Mouse (Mus musculus) neutrophil, adult 5-6 weeks (primary cell): ENCODE data around the gene Ablim1. TPM values are rescaled to one million over a fixed set of nuclear protein-coding genes. Genes with fewer than 3 reads are reported as not detected.

ENCODE experiments used
- ATAC-seq: fragments of 151-379, 151-347 bp; 2 replicates; pipeline ENCODE4 v1.8.0; 2017; ENCODE audit warnings: mild to moderate bottlenecking, moderate TSS enrichment; ENCODE audit not compliant: insufficient number of reproducible peaks, poor library complexity, low FRiP score, severe bottlenecking; ENCODE audit errors: extremely low read depth
- total RNA-seq: library from RNA; stranded (forward); fragments of 200-1000 nt; gene quantifications from 2 replicates; pipeline ENCODE4 v1.2.3, GENCODE M21; 2017

Ablim1 gene
- total RNA-seq, 1 experiment from 2014 or later, result 255 TPM

DNA sequence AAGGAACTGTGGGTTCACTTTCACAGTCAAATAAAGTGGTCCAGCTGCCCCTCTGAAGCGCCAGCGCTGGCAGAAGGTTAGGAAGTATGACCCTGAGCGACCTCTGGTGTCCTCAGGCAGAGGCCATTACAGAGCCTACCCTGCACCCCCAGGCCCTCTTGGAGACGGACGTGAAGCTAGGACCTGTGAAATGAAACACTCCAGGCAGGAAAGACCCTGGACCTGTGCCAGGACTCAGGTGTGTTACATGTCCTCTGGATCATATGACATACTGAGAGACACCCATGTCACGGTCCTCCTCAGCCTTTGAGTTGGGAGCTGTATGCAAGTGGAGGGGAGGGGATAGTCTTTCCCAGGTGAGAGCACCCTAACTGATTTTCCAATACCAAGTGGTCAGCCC lies 137.4 kb downstream of the Ablim1 start:
- ATAC-seq, result no peak

DNA sequence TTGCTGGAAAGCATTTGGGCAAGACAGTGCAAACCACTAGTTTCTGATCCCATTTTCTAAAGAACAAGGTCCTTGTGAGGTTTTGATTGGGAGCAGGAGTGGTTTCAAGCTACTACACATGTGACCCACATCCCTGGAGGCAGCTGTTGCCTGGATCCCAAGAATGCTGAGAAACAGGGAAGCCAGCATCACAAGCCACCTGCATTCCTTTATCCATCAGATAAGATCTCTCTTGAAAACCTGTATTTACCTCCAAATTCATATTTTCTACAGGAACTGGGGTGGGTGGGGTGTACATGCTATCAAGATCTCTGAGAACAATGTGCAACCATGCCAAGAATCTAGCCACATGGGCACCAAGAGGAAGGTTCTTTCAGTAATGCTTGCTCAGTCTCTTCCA lies 139.6 kb downstream of the Ablim1 start:
- no peak for ATAC-seq

DNA sequence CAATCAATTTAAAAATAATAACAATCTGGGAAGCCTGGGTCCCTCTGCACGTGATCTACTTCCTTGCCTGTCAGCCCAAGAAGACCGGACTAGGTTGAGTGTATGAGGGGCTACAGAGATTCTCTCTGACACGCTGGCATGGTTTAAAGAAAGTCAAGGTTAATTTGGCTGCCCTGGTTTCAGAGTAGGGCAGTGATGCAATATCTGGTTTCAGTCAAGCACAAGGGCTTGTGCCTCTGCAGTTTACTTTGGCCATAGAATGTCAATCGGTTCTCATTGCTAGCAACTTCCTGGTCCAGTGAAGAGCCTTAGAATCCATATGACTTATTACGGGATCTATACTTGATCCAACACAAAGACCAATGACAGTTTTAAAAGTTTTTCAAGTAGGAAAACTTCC lies 140.2 kb downstream of the Ablim1 start:
- no peak for ATAC-seq

DNA sequence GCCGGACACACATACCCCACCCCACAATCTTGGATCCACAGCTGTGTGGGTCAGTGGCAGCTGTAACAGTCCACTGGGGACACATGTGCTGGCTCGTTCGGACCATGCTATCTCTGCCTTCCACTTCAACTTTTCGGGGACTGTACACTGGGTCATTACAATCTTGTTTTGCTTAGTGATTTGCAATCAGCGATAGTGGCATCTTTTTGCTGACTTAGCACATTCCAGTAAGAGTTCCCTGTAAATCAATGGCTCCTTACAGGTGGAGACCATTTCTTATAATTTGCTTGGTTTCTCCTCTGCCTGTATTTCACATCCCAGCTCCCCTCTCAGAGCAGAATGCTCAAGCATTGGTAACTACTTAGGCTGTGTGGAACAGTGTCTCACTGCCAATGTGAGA lies 140.7 kb downstream of the Ablim1 start:
- no peak for ATAC-seq

DNA sequence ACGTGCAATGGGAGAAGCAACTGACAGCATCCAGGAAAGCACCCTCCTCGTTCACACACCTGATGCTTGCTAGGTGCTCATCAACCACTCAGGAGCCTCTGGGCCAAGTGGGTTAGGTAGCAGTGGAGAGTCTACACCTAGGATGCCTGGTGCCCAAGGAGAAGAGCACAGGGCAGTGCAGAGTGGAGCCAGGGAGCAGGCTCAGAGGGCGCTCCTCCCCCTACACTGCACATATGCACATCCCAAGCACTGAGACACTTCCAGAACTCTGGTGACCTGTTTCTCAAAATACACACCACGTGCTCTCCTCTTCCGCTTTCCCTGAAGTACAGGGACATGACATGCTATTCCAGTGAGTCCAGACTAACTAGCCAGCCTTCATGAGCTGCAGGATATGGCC lies 142.4 kb downstream of the Ablim1 start:
- no peak for ATAC-seq

DNA sequence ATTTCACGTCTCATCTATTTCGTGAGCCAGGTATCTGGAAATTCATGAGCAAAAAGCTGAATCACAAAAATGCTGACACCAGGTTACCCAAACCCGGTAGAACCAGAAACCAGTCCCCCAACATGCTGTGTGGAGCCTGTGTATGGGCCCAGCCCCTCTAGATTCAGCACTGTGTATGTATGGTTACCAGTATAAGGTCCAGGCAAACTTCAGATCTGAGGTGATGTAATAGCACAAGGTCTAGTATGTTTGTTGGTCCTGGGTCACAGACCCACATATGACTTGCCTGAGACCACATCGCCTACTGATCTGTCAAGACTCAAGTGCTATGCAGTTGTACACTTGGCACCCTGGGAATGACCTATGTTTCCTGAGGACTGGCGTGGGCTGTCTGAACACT lies 143.8 kb downstream of the Ablim1 start:
- no peak for ATAC-seq

DNA sequence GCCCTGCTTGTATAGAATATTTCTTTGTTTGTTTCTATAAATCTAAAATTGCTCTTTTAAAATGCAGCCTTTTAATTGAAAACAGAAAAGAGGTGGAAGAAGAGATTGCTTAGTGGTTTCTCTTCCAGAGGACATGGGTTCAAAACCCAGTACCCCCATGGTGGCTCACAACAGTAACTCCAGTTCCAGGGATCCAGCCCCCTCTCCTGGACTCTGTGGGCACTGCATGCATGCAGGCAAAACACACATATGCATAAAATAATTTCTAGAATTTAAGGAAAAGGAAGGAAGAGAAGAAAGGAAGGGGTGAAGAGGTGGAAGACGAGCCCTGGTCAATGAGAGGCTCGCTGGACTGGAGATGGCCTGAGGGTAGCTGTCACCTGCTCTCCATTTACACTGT lies 145.2 kb downstream of the Ablim1 start:
- ATAC-seq, result no peak

DNA sequence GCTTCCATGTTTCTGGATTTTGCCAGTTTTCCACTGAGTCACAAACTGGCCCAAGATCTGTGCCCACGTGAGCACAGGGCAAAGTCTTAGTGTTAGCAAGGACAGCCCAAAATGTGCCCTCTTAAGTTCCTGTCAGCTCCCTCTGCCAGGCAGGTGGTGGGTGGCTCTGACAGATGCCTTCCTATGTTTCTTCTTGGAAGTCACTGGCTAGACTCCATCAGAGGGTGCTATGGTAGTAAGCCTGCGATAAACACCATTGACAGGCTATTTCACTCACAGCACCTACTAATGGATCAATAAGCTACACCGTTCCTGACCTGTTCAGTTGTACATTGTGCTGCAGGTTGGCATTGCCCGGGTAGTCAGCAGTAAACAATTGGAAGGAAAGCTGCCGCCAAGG lies 147.0 kb downstream of the Ablim1 start:
- no peak for ATAC-seq

DNA sequence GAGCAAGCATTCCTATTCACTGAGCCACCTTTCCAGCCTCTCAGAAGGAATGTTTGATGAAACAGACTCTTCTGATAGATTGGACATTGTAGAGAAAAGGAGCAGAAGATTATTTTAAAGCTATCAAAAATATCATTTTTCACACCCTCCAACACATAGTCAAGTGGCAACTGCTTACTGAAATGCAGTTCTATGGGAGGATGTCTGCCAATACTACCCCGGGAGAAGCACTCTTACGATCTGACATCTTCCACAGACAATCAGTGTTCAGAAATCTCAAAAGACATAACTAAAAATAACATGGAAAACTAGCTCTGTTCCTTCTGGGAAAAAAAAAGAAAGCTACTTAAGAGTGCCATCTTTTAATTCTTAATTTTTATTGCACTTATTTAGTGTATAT lies 149.8 kb downstream of the Ablim1 start:
- no peak for ATAC-seq

DNA sequence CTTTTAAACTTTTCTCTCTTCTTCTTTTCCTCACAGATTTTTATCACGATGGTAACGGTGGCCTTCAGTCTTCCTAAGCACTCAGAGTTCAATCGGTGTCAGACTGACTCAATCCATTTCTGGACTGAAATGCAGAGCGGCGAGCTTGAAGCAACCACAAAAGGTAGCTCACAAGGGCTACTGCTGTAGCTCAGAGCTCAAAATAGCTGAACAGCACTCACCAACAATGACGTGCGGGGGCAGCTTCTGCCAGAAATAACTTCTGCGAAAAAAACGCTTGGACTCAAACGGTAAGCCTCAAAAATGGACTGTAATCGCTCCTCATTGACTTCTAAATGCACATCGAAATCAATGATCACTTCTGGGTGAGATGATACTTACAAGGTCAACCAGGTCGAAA lies 151.4 kb downstream of the Ablim1 start:
- ATAC-seq, result no peak

DNA sequence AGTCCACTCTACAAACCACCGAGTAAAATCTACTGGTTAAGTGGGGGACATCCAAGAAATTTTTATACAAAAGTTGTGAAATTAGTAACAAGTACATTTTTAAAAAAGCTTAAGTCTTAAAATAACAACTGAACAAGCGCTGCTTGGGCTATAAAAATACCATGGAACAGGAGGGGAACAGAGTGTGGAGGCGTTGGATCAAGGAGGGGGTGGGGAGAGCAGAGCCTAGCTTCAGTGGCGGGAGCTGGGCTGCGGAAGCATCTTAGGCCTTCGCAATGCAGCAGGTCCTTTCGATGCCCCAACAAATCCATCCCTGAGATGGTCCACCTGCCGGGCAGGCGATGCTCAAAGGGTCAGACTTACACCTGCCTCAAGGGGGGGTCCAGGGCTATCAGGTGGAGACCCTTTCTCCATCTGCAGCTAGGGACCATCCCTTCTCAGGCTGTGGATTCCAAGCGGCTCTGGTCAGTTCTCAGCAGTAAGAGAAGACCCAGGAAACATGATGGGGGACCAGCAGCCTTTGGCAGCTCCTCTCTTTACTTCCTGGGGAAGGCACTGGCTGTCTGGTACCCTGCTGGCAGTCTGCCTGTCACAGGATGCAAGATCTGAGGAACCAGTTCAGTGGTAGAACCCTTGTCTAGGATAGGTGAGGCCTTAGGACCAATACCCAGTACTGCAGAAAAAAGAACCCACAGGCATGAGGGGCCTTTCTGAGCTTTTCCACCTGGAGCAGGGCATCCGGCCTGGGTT lies 152.6 kb downstream of the Ablim1 start:
- no peak for ATAC-seq

DNA sequence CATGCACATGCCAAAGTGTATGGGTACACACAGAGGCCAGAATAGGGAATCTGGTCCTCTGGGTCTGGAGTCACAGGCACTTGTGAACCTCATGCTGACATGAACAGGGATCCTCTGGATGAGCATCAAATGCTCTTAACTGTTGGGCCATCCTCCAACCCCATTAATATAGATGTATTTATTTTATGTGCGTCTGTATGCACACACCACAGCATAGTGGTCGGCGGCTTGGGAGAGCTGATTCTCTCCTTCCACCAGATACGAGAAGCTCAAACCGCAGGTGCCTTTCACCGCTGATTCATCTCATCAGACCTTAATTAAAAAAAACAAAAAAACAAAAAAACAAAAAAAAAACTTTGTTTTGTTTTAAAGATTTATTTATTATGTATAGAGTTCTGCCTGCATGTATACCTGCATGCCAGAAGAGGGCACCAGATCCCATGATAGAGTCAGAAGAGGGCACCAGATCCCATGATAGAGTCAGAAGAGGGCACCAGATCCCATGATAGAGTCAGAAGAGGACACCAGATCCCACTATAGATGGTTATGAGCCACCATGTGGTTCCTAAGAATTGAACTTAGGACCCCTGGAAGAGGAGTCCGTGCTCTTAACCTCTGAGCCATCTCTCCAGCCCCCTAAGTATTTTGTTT lies 153.6 kb downstream of the Ablim1 start:
- ATAC-seq, result peak; percentile 57; the same call in 1 of the 2 replicates

DNA sequence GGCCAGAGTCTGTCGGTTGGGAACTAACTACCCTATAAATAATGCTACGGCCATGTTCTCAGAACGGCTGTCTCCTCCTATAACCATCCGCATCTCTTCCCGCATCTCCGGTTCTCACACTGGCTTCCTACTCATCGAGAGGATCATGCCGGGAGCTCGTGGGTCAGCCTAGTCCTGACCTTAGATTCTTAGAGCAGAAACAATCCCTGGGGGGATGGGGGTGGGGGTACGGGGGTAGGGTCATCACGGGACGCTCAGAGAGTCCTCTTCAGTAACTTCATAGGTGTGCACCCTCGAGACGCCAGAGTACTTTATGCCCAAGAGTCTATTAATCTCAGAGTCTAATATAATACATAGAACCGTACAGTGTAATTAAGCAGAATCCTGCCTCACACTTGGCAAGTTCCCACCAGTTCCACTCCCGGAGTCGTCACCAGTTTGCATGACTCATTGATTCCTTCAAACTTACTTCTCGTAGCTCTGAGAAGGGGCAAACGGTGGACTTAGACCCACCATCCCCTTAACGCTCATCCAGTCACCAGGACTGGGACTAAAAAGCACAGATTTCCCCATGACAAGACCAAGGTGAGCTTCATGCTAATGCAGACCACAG lies 156.9 kb downstream of the Ablim1 start:
- no peak for ATAC-seq

DNA sequence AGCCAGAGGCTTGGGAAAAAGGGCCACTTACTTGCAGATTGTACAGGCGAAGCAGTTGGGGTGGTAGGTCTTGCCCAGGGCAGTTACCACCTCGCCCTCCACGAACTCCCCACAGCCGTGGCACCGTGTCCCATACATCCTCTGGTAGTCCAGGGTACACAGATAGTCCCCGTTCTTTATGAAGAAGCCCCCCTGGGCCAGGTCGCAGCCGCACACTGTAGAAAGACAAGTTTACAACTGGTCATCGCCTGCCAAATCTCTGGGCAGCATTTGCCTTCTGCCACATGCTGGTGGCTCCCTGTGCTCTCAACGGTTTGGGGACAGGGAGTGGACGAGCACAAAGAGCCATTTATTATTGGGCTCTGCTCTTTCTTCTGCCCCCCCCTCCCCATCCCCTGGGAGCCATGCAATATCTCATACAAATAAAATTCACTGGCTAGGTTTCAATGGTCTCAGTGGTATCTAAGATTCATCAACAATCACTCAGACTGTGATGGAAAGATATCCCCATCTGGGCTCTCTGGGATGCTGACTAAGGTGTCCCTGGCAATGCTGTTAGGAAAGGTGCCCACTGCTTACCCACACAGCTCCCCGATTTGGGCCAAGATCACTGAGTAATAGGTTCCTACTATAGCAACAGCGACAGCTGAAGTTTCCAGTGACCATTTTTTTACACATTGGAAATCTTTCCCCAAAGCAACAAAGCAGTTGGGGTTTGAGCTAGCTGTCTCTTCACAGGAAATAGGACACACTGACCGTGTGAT lies 159.4 kb downstream of the Ablim1 start:
- no peak for ATAC-seq

DNA sequence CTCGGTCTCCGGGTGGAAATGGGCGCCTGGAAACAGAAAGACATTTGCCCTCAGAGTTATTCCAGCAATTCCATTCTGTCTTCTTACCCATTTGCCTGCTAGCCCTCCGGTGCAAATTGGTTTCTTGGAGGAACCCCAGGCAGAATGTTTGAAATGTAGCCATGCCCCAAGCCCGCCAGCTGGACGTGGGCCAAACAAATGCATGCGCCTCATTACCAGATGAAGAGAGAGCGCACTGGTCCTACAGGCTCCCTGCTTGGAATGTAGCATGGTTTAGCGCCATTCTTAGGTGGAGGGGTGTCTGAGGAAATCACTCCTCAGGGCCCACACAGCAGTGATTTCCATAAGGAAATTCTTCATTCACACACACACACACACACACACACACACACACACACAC lies 162.4 kb downstream of the Ablim1 start:
- no peak for ATAC-seq

DNA sequence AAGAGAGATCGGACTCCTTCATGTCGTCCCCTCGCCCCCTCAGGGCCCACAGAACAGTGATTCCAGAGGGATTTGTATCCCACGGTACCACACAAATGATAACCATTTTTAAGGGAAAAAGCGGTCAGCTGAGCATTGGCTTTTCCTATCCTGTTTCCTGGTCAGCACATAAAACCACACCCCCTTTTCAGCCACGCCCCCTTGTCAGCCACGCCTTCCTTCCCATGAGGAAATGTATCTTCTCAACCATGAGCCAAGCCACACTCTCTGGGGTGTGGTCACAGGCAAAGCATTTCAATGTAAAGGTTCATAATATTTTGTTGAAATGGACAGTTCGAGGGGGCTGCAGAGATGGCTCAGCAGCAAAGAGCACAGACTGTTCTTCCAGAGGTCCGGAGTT lies 163.2 kb downstream of the Ablim1 start:
- ATAC-seq, result no peak

DNA sequence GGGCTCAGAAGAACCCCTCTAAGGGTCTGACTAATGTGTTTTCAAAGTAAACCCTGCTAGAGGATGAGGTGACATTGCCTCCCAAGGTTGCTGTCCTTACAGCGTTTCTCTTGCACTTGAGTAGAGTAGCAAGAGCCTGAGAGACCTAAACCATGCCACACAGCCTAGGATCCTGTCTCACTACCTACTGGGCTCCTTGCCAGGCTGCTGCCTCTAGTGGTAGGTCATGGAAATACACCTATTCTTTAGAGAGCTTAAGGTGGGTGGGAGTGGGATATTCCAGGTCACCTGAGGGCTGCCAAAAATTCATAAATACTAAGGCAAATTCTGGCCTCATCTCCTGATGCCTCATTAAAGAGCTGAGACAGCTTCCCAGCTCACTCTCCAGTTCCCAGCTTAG lies 164.4 kb downstream of the Ablim1 start:
- ATAC-seq, result peak; percentile 60; the same call in 1 of the 2 replicates

DNA sequence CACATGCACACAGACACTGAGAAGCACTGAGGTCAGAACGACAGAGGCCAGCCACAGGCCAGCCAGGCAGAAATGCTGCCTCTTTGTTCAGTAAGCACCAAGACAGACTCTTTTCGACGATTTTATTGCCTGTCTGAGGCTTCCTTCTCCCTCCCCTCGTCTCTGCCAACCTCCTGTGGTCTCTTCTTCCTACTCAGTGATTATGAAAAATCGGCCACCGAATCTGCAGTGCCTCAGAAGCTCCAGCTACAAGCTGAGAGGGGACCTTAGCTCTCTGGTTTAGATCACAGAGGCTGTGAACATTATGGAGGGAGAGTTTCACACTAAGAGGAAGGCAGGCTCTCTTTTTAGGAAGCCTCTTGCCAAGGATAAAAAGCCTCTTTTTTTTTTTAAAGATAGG lies 167.0 kb downstream of the Ablim1 start:
- no peak for ATAC-seq

DNA sequence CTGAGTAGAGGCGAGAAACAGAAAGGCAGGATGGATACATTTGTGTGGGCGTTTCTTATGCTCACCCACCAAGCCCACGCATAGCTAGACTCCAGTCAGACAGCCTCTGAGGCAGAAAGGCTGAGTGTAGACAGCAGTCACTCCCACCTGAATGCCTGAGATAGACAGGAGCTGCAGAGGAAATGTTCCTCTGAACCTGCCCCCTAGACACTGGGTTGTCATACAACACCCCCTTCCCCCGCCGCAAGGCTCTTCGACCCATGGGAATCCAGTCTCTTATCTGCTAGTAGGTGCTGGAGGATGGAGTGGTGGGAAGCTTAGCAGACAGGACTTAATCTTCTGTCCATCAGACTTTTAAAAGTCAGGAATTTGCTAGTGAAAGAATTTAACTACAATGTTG lies 167.8 kb downstream of the Ablim1 start:
- no peak for ATAC-seq

DNA sequence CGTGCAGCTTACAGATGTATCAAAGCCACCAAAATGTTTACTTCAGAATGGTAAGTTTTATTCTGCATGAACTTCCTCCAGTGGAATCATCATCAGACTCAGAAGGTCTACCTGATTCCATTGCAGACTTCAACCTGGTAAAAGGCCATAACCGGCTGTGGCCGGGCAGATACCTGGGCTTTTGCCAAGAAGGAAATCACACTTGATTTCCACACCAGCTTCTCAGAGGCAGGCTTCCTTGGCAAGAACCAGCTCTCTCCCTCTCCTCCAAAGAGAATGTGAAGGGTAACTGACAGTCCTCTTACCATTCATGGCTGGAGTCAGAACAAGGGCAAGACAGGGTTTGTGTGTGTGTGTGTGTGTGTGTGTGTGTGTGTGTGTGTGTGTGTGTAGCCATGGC lies 171.1 kb downstream of the Ablim1 start:
- no peak for ATAC-seq
